Mouse (Mus musculus) MEL (cell line): ENCODE results near the gene Slc39a1. TPM values are rescaled to one million over a fixed set of nuclear protein-coding genes. Genes with fewer than 3 reads are reported as not detected.

ENCODE experiments used
- DNase-seq: peaks from one replicate; pipeline ENCODE4 v3.0.0; 2011; ENCODE audit warnings: low read depth, low spot score
- H3K27ac ChIP-seq: 2 replicates; pipeline ENCODE4 v1.5.1; 2012; ENCODE audit warnings: low read depth, mild to moderate bottlenecking, control low read depth, low read length, moderate library complexity; ENCODE audit not compliant: control insufficient read depth
- H3K27me3 ChIP-seq, 2 experiments: fragments of 150-350 bp in 1 of 2; sonication (generic) in 1 of 2; 2 replicates each; pipeline ENCODE4 v1.6.1; 2012; ENCODE audit warnings: low read length in 2 of 2, mild to moderate bottlenecking in 2 of 2, improper control_type of control experiment in 1 of 2, moderate library complexity in 1 of 2; ENCODE audit not compliant: insufficient read depth in 2 of 2, control insufficient read depth in 1 of 2
- H3K36me3 ChIP-seq, 2 experiments: 2 replicates each; pipeline ENCODE4 v1.6.1; 2012 to 2014; ENCODE audit warnings: low read length in 2 of 2, improper control_type of control experiment in 1 of 2, inconsistent platforms in 1 of 2, mild to moderate bottlenecking in 1 of 2; ENCODE audit not compliant: insufficient read depth in 2 of 2, control insufficient read depth in 1 of 2
- H3K4me1 ChIP-seq, 2 experiments: fragments of 150-350 bp in 1 of 2; sonication (generic) in 1 of 2; 2 replicates each; pipeline ENCODE4 v1.6.1; 2012; ENCODE audit warnings: low read length in 2 of 2, improper control_type of control experiment in 1 of 2, mild to moderate bottlenecking in 1 of 2; ENCODE audit not compliant: insufficient read depth in 2 of 2, control insufficient read depth in 1 of 2
- H3K4me3 ChIP-seq, 2 experiments: fragments of 150-350 bp in 1 of 2; sonication (generic) in 1 of 2; 2 replicates each; pipeline ENCODE4 v1.5.1; 2012; ENCODE audit warnings: low read depth in 2 of 2, low read length in 2 of 2, mild to moderate bottlenecking in 2 of 2, moderate library complexity in 2 of 2, control low read depth in 1 of 2, improper control_type of control experiment in 1 of 2; ENCODE audit not compliant: control insufficient read depth in 1 of 2, insufficient read depth in 1 of 2
- H3K79me2 ChIP-seq: 2 replicates; pipeline ENCODE4 v1.6.1; 2012; ENCODE audit warnings: mild to moderate bottlenecking, low read length, moderate library complexity; ENCODE audit not compliant: control insufficient read depth, poor library complexity, insufficient read depth
- H3K9ac ChIP-seq: 2 replicates; pipeline ENCODE4 v1.6.1; 2012; ENCODE audit warnings: low read depth, mild to moderate bottlenecking, control low read depth, low read length, moderate library complexity; ENCODE audit not compliant: control insufficient read depth, poor library complexity, severe bottlenecking
- H3K9me3 ChIP-seq: fragments of 150-350 bp; sonication (generic); replicated peaks from 2 replicates; pipeline ENCODE4 v1.6.1; 2012; ENCODE audit warnings: mild to moderate bottlenecking, low read length, improper control_type of control experiment, moderate library complexity; ENCODE audit not compliant: insufficient read depth
- BHLHE40 ChIP-seq: IDR thresholded peaks from 2 replicates; pipeline ENCODE4 v1.6.1; 2012; ENCODE audit warnings: low read depth, mild to moderate bottlenecking, inconsistent platforms, low read length, improper control_type of control experiment, borderline replicate concordance
- CHD1 ChIP-seq: IDR thresholded peaks from 2 replicates; pipeline ENCODE4 v1.6.1; 2012; ENCODE audit warnings: low read depth, mild to moderate bottlenecking, inconsistent platforms, low read length, improper control_type of control experiment
- CHD2 ChIP-seq: IDR thresholded peaks from 2 replicates; pipeline ENCODE4 v1.6.1; 2011; ENCODE audit warnings: low read length, improper control_type of control experiment
- CTCF ChIP-seq, 3 experiments: IDR thresholded peaks in 2 of 3; conservative IDR thresholded peaks in 1 of 3; 2 replicates each; pipeline ENCODE4 v1.5.1; 2011 to 2012; ENCODE audit warnings: low read length in 3 of 3, low read depth in 2 of 3, mild to moderate bottlenecking in 2 of 3, improper control_type of control experiment in 1 of 3, inconsistent platforms in 1 of 3, mixed read lengths in 1 of 3, moderate library complexity in 1 of 3; ENCODE audit not compliant: control insufficient read depth in 1 of 3, insufficient read depth in 1 of 3, poor library complexity in 1 of 3, severe bottlenecking in 1 of 3
- E2F4 ChIP-seq: IDR thresholded peaks from 2 replicates; pipeline ENCODE4 v1.6.1; 2011; ENCODE audit warnings: low read depth, low read length, improper control_type of control experiment, borderline replicate concordance
- ELF1 ChIP-seq: IDR thresholded peaks from 2 replicates; pipeline ENCODE4 v1.6.1; 2014; ENCODE audit warnings: low read depth, mild to moderate bottlenecking, inconsistent platforms, low read length, improper control_type of control experiment, moderate library complexity
- ETS1 ChIP-seq: IDR thresholded peaks from 2 replicates; pipeline ENCODE4 v1.6.1; 2012; ENCODE audit warnings: low read depth, mild to moderate bottlenecking, inconsistent platforms, low read length, improper control_type of control experiment, moderate library complexity
- HCFC1 ChIP-seq: IDR thresholded peaks from 2 replicates; pipeline ENCODE4 v1.6.1; 2012; ENCODE audit warnings: low read depth, mild to moderate bottlenecking, inconsistent platforms, low read length, improper control_type of control experiment, moderate library complexity
- KAT2A ChIP-seq: conservative IDR thresholded peaks from 2 replicates; pipeline ENCODE4 v1.6.1; 2012; ENCODE audit warnings: low read depth, low read length, improper control_type of control experiment, inconsistent platforms
- MAFK ChIP-seq: IDR thresholded peaks from 2 replicates; pipeline ENCODE4 v1.6.1; 2011; ENCODE audit warnings: low read depth, mild to moderate bottlenecking, low read length, improper control_type of control experiment, borderline replicate concordance
- MAZ ChIP-seq: IDR thresholded peaks from 2 replicates; pipeline ENCODE4 v1.6.1; 2012; ENCODE audit warnings: low read depth, mild to moderate bottlenecking, inconsistent platforms, low read length, improper control_type of control experiment
- MEF2A ChIP-seq: IDR thresholded peaks from 2 replicates; pipeline ENCODE4 v1.6.1; 2014; ENCODE audit warnings: low read depth, mild to moderate bottlenecking, inconsistent platforms, low read length, improper control_type of control experiment; ENCODE audit not compliant: poor library complexity, insufficient replicate concordance, severe bottlenecking; ENCODE audit errors: extremely low read depth
- MYC ChIP-seq: IDR thresholded peaks from 2 replicates; pipeline ENCODE4 v1.6.1; 2011; ENCODE audit warnings: low read depth, mild to moderate bottlenecking, low read length, improper control_type of control experiment, moderate library complexity
- RAD21 ChIP-seq: IDR thresholded peaks from 2 replicates; pipeline ENCODE4 v1.6.1; 2011; ENCODE audit warnings: mild to moderate bottlenecking, low read depth, low read length, improper control_type of control experiment
- RCOR1 ChIP-seq: IDR thresholded peaks from 2 replicates; pipeline ENCODE4 v1.6.1; 2012; ENCODE audit warnings: low read depth, mild to moderate bottlenecking, inconsistent platforms, low read length, improper control_type of control experiment
- SIN3A ChIP-seq: IDR thresholded peaks from 2 replicates; pipeline ENCODE4 v1.6.1; 2012; ENCODE audit warnings: low read length, improper control_type of control experiment, inconsistent platforms
- SMC3 ChIP-seq: IDR thresholded peaks from 2 replicates; pipeline ENCODE4 v1.6.1; 2011; ENCODE audit warnings: low read depth, low read length, improper control_type of control experiment
- TAL1 ChIP-seq: IDR thresholded peaks from 2 replicates; pipeline ENCODE4 v1.6.1; 2012; ENCODE audit warnings: mild to moderate bottlenecking, inconsistent platforms, low read length, moderate library complexity, mixed read lengths
- TBP ChIP-seq: IDR thresholded peaks from 2 replicates; pipeline ENCODE4 v1.8.0; 2011; ENCODE audit warnings: low read depth, low read length, improper control_type of control experiment
- TCF12 ChIP-seq: IDR thresholded peaks from 2 replicates; pipeline ENCODE4 v1.6.1; 2014; ENCODE audit warnings: low read depth, mild to moderate bottlenecking, inconsistent platforms, low read length, improper control_type of control experiment, moderate library complexity
- UBTF ChIP-seq: IDR thresholded peaks from 2 replicates; pipeline ENCODE4 v1.6.1; 2012; ENCODE audit warnings: low read depth, mild to moderate bottlenecking, inconsistent platforms, low read length, improper control_type of control experiment, moderate library complexity, borderline replicate concordance; ENCODE audit not compliant: insufficient read depth
- polyA plus RNA-seq, 2 experiments: library from polyadenylated mRNA; stranded (reverse) in 1 of 2; unstranded in 1 of 2; fragments of >175 nt in 1 of 2; fragments of >200 nt in 1 of 2; gene quantifications; 2 replicates each; pipeline versions ENCODE4 v1.2.1 to v1.2.4; 2012; ENCODE audit warnings: low replicate concordance in 2 of 2, low read depth in 1 of 2; ENCODE audit not compliant: insufficient read length in 2 of 2, insufficient read depth in 1 of 2, missing spikeins in 1 of 2
- total RNA-seq: library from RNA; depleted of rRNA; stranded (reverse); fragments of 300-350 nt; gene quantifications from 2 replicates; pipeline ENCODE4 v1.2.3, GENCODE M21; 2012

Gene Slc39a1
- total and polyA plus RNA-seq, 3 experiments, result 58.5 to 80.5 (median 61.7) TPM

GRCm38 (mm10) chr3:90279216-90279615 lies 31.2 kb downstream of the Slc39a1 start:
- H3K9me3 ChIP-seq, result no peaks in the 10 kb centered on the region
- no peak overlapping the region for H3K9ac ChIP-seq
- no peak overlapping the region for H3K4me3 ChIP-seq
- no peaks in the 10 kb centered on the region for H3K79me2 ChIP-seq
- H3K4me1 ChIP-seq, result no peaks in the 10 kb centered on the region
- no peak overlapping the region for H3K27ac ChIP-seq
- H3K36me3 ChIP-seq, result peaks cover 0 to 9% of the 10 kb centered on the region in 2 experiments; a peak in 2 of 4 replicates
- no peak for DNase-seq
- TF ChIP-seq MYC, result no peak
- no peak for TF ChIP-seq ELF1
- TF ChIP-seq E2F4, result no peak
- no peak for TF ChIP-seq HCFC1
- TF ChIP-seq MAFK, result no peak
- no peak for TF ChIP-seq RAD21
- no peak for TF ChIP-seq MAZ
- TF ChIP-seq CHD1, result no peak
- no peak for TF ChIP-seq KAT2A
- no peak for TF ChIP-seq CHD2
- TF ChIP-seq, all 39 proteins: peak for 0
- H3K27me3 ChIP-seq, result no peaks in the 10 kb centered on the region

- Histone ChIP-seq H3K36me3 (peaks cover 0 to 9% of the 10 kb centered on the region in 2 experiments; a peak in 2 of 4 replicates), H3K27ac (no peak overlapping the region), H3K9me3 (no peaks in the 10 kb centered on the region), H3K9ac (no peak overlapping the region), H3K4me3 (no peak overlapping the region), H3K27me3 (no peaks in the 10 kb centered on the region), H3K79me2 (no peaks in the 10 kb centered on the region), H3K4me1 (no peaks in the 10 kb centered on the region)
- TF ChIP-seq UBTF (no peak), TBP (no peak), SIN3A (no peak), BHLHE40 (no peak), TAL1 (no peak), MEF2A (no peak), TCF12 (no peak), SMC3 (no peak), ETS1 (no peak), CTCF (IDR thresholded peaks at IDR 0.05 in 2 of 3, conservative IDR thresholded peaks at IDR 0.05 in 1 of 3; ENCODE audit: control insufficient read depth in 1 of 3, insufficient read depth in 1 of 3, low read depth in 2 of 3, low read length in 3 of 3, poor library complexity in 1 of 3, severe bottlenecking in 1 of 3) (no peak), RCOR1 (no peak)
- no peak for DNase-seq
Measured at GRCm38 (mm10) chr3:90279743-90280142, 31.8 kb downstream of the Slc39a1 start.
